Mouse (Mus musculus) lung, embryonic 15.5 days (tissue): ENCODE measurements around the gene Gm4871. TPM values are rescaled to one million over a fixed set of nuclear protein-coding genes. Genes with fewer than 3 reads are reported as not detected.

ENCODE experiments used
- ATAC-seq: fragments of 200-750 bp; cut with Nextera tagmentation; 2 replicates; pipeline ENCODE4 v1.8.0; 2017; ENCODE audit warnings: moderate number of reproducible peaks, borderline replicate concordance; ENCODE audit not compliant: low FRiP score, low TSS enrichment; ENCODE audit errors: extremely low read depth
- H3K27ac ChIP-seq: fragments of 300-500 bp; sonication (generic); 2 replicates; pipeline ENCODE4 v1.5.1; 2015; ENCODE audit warnings: moderate library complexity, mild to moderate bottlenecking, inconsistent platforms
- H3K27me3 ChIP-seq: fragments of 300-500 bp; sonication (generic); 2 replicates; pipeline ENCODE4 v1.6.1; 2015; ENCODE audit warnings: inconsistent platforms
- H3K36me3 ChIP-seq: fragments of 300-500 bp; sonication (generic); 2 replicates; pipeline ENCODE4 v1.6.1; 2015; ENCODE audit warnings: inconsistent platforms
- H3K4me1 ChIP-seq: fragments of 300-500 bp; sonication (generic); 2 replicates; pipeline ENCODE4 v1.6.1; 2015; ENCODE audit warnings: inconsistent platforms
- H3K4me2 ChIP-seq: fragments of 300-500 bp; sonication (generic); 2 replicates; pipeline ENCODE4 v1.6.1; 2015; ENCODE audit warnings: inconsistent platforms, mild to moderate bottlenecking, moderate library complexity
- H3K4me3 ChIP-seq: fragments of 300-500 bp; sonication (generic); 2 replicates; pipeline ENCODE4 v1.5.1; 2015; ENCODE audit warnings: mild to moderate bottlenecking, inconsistent platforms
- H3K9ac ChIP-seq: fragments of 300-500 bp; sonication (generic); 2 replicates; pipeline ENCODE4 v1.6.1; 2015; ENCODE audit warnings: inconsistent platforms
- H3K9me3 ChIP-seq: fragments of 300-500 bp; sonication (generic); 2 replicates; pipeline ENCODE4 v1.6.1; 2016; ENCODE audit warnings: inconsistent platforms
- WGBS: fragments of 180-500 bp; shearing (Covaris S2); methylation state at CpG from one replicate; pipeline ENCODE4 v1.1.7; 2015; 5-methylcytosine and 5-hydroxymethylcytosine counted together
- polyA plus RNA-seq: library from polyadenylated mRNA; unstranded; fragments of >200 nt; fragmentation: Nextera tagmentation; extraction: Ambion mirVana; gene quantifications from 2 replicates; pipeline ENCODE4 v1.2.1, GENCODE M21; 2015

The Gm4871 gene
- polyA plus RNA-seq, 1 experiment from 2014 or later = not detected

DNA sequence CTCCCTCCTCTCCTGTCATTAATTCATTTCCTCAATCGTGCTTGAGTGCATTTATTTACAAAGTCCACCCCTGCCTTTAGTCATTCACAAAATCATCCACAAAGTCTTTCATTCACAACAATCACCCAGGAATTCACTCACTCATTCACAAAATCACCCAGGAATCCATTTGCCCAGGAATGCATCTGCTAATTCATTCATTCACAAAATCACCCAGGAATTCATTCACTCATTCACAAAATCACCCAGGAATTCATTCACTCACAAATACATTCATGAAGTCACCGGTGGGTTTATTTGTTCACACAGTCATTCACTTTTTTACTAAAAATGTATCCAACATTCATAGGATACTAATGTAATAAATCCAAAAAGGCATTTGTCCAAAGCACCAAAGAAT, 42.5 kb downstream of the Gm4871 start:
- Histone ChIP-seq H3K4me2 (no peak overlapping the region), H3K27ac (no peak overlapping the region), H3K27me3 (no peaks in the 10 kb centered on the region), H3K4me1 (peaks cover 4% of the 10 kb centered on the region; the same call in 1 of the 2 replicates), H3K9me3 (no peaks in the 10 kb centered on the region), H3K36me3 (no peaks in the 10 kb centered on the region), H3K9ac (no peak overlapping the region), H3K4me3 (no peak overlapping the region)
- WGBS = 62% methylated on average over 2 of the region's 2 CpGs
- no peak for ATAC-seq

DNA sequence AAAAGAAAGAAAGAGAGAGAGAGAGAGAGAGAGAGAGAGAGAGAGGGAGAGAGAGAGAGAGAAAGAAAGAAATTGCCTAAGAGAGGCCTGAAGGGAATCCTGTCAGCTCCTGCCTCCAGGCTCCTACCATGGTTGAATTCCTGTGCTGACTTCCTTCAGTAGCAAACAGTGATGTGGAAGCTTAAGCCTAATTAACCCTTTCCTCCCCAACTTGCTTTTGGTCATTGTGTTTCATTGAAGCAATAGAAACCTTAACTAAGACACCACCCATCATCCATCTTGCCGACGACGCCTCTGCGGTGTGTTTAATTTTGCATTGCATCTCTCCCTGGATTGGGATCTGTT, 43.5 kb downstream of the Gm4871 start:
- Histone ChIP-seq H3K36me3 (no peaks in the 10 kb centered on the region), H3K27me3 (no peaks in the 10 kb centered on the region), H3K27ac (no peak overlapping the region), H3K9me3 (no peaks in the 10 kb centered on the region), H3K4me2 (no peak overlapping the region), H3K4me1 (peaks cover 4% of the 10 kb centered on the region; the same call in 1 of the 2 replicates), H3K4me3 (no peak overlapping the region), H3K9ac (no peak overlapping the region)
- ATAC-seq = no peak
- 80% methylated on average over 4 of the region's 4 CpGs for WGBS

DNA sequence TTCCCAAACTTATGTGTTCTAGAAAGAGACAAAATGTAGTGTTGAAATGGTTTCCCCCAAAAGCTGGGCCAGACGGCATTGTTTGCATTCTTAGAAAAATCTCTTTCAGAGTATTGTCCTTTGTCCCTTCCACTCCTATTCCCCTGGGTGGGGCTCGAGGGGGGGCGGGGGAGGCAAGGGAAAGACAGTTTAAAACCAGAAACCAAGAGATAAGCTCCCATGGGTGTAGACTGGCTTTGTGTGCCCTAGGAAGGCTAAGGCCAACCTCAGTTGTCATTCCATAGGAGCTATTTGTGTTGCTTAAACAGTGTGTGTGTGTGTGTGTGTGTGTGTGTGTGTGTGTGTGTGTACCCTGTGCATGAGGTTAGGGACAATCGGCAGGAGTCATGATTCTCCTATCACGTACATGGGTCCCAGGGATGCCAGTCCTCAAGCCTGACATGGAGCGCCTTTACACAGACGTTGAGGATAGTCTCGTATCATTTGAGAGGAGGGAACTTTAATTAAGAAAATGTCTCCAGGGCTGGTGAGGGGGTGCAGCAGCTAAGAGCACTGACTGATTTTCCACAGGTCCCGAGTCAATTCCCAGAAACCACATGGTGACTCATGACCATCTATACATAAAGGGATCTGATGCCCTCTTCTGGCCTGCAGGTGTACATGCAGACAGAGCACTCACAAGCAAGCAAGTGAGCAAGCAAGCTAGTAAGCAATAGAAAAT, 44.1 kb downstream of the Gm4871 start:
- Histone ChIP-seq H3K27ac (no peak overlapping the region), H3K4me1 (peaks cover 4% of the 10 kb centered on the region; the same call in 1 of the 2 replicates), H3K9ac (no peak overlapping the region), H3K4me3 (no peak overlapping the region), H3K4me2 (no peak overlapping the region), H3K27me3 (no peaks in the 10 kb centered on the region), H3K36me3 (no peaks in the 10 kb centered on the region), H3K9me3 (no peaks in the 10 kb centered on the region)
- no peak for ATAC-seq
- WGBS = 44% methylated on average over 9 of the region's 9 CpGs

DNA sequence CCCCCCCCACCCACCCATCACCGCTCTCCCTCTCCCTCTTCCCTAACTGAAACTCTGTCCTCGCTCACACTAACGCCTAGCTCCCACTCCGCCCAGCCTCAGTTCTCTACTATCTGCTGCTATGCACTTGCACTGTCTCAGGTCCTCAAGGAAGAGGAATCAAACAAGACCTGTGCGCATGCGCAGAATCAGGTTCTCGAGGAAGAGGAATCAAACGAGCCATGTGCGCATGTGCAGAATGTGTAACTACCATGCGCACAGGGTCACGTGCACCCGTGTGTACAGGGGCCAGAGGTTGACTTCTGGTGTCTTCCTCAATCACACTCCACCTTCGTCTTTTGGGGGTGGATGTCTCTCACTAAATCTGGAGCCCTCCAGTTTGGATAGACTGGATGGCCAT, 45.0 kb downstream of the Gm4871 start:
- ATAC-seq = no peak
- 82% methylated on average over 13 of the region's 13 CpGs for WGBS
- Histone ChIP-seq H3K27me3 (no peaks in the 10 kb centered on the region), H3K9me3 (peaks cover 5% of the 10 kb centered on the region; the same call in 1 of the 2 replicates), H3K9ac (no peak overlapping the region), H3K4me2 (no peak overlapping the region), H3K4me3 (no peak overlapping the region), H3K36me3 (no peaks in the 10 kb centered on the region), H3K27ac (no peak overlapping the region), H3K4me1 (peaks cover 4% of the 10 kb centered on the region; the same call in 1 of the 2 replicates)

DNA sequence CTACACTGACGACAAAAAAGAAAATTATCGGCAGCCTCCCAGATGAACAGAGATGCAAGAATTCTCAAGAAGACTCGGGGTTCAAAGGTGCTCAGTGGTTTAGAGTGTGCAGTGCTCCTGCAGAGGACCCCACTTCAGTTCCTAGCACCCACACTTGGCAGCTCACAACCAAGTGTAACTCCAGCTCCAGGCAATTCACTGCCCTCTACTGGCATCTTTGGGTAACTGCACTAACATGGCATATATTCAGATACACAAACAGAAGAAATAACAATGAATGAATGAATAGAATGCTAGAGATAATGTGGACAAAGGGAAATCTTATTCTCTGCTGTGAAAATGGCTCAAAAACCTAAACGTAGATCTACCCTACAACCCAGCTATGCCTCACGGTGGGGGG, 47.7 kb downstream of the Gm4871 start:
- no peak overlapping the region for H3K4me3 ChIP-seq
- ATAC-seq = no peak
- WGBS = 90% methylated on average over 5 of the region's 5 CpGs
- no peak overlapping the region for H3K4me2 ChIP-seq
- no peaks in the 10 kb centered on the region for H3K27me3 ChIP-seq
- H3K9me3 ChIP-seq = peaks cover 5% of the 10 kb centered on the region; the same call in 1 of the 2 replicates
- H3K9ac ChIP-seq = no peak overlapping the region
- H3K27ac ChIP-seq = no peak overlapping the region
- H3K36me3 ChIP-seq = no peaks in the 10 kb centered on the region
- H3K4me1 ChIP-seq = peaks cover 4% of the 10 kb centered on the region; the same call in 1 of the 2 replicates

DNA sequence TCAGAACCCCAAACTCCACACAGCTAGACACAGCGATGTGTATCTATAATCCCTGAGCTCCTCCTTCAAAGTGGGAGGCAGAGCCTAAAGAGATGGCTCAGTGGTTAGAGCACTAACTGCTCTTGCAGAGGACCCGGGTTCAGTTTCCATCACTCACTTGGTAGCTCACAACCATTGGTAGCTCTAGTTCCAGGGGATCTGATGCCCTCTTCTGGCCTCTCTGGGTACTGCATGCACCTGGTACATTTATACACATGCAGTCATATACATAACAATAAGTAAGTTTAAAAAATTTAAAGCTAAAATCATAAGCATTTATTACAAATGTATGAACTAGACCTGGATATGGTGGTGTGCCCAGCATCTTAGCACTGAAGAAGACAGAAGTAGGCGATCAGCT, 49.3 kb downstream of the Gm4871 start:
- peaks cover 10% of the 10 kb centered on the region for H3K4me1 ChIP-seq
- 92% methylated on average over 3 of the region's 3 CpGs for WGBS
- H3K9ac ChIP-seq = no peak overlapping the region
- H3K27me3 ChIP-seq = no peaks in the 10 kb centered on the region
- H3K36me3 ChIP-seq = no peaks in the 10 kb centered on the region
- no peak overlapping the region for H3K27ac ChIP-seq
- H3K4me3 ChIP-seq = no peak overlapping the region
- H3K4me2 ChIP-seq = no peak overlapping the region
- H3K9me3 ChIP-seq = peaks cover 5% of the 10 kb centered on the region; the same call in 1 of the 2 replicates
- ATAC-seq = no peak

Other genes starting within 250 kb of the Gm4871 start
- gene Smurf1, start 66.9 kb downstream of the Gm4871 start, polyA plus RNA-seq = 18.5 and 20.2 TPM in 2 replicates
- 0.14 TPM in 1 of 2 replicates, not detected in the other for gene 1700018F24Rik, start 10.2 kb upstream of the Gm4871 start, polyA plus RNA-seq
- 146 and 150 TPM in 2 replicates for gene Arpc1a, start 51.1 kb upstream of the Gm4871 start, polyA plus RNA-seq
- not detected in 2 replicates for gene Kpna7, start 51.3 kb upstream of the Gm4871 start, polyA plus RNA-seq
- gene Arpc1b, start 81.5 kb upstream of the Gm4871 start, polyA plus RNA-seq = 359 and 378 TPM in 2 replicates
- 79.2 and 81.1 TPM in 2 replicates for gene Pdap1, start 107.5 kb upstream of the Gm4871 start, polyA plus RNA-seq
- gene Bud31, start 107.6 kb upstream of the Gm4871 start, polyA plus RNA-seq = 187 and 190 TPM in 2 replicates
- 15.6 and 16.9 TPM in 2 replicates for gene Ptcd1, start 134.4 kb upstream of the Gm4871 start, polyA plus RNA-seq
- gene Cpsf4, start 134.5 kb upstream of the Gm4871 start, polyA plus RNA-seq = 55.0 and 56.2 TPM in 2 replicates
- 691 and 724 TPM in 2 replicates for gene Atp5j2, start 159.3 kb upstream of the Gm4871 start, polyA plus RNA-seq
- 7.6 and 9.8 TPM in 2 replicates for gene Zkscan14, start 169.1 kb upstream of the Gm4871 start, polyA plus RNA-seq
- gene Zkscan5, start 171.8 kb upstream of the Gm4871 start, polyA plus RNA-seq = 12.4 and 14.1 TPM in 2 replicates
- 30.3 and 32.2 TPM in 2 replicates for gene Zfp655, start 199.0 kb upstream of the Gm4871 start, polyA plus RNA-seq
- 0.47 and 0.58 TPM in 2 replicates for gene Zscan25, start 247.7 kb upstream of the Gm4871 start, polyA plus RNA-seq